Mouse (Mus musculus): ENCODE measurements at regions not wholly inside any gene's neighbourhood (a gene's known extent, or its start where the extent isn't known, plus 50 kb on each side); places are given as distances from the start of the nearest gene placed in this dataset.

- 47% methylated on average over 5 of the region's 5 CpGs for WGBS
- Histone ChIP-seq H3K4me2 (no peak overlapping the region), H3K27ac (ENCODE audit: low read depth, low read length) (no peak overlapping the region), H3K4me3 (ENCODE audit: low read depth, low read length) (no peak overlapping the region), H3K27me3 (ENCODE audit: control insufficient read depth, insufficient read depth, low read length) (no peaks in the 10 kb centered on the region), H3K9ac (ENCODE audit: low read length) (no peak overlapping the region), H3K4me1 (ENCODE audit: control insufficient read depth, insufficient read depth, low read length) (no peaks in the 10 kb centered on the region), H3K36me3 (ENCODE audit: control insufficient read depth, insufficient read depth, low read length) (no peaks in the 10 kb centered on the region), H3K9me3 (ENCODE audit: control insufficient read depth, low read length) (no peaks in the 10 kb centered on the region)
- DNase-seq (ENCODE audit: low spot score, missing footprints) (no peak), ATAC-seq (ENCODE audit: low FRiP score) (no peak)
Observed at GRCm38 (mm10) chr10:23580230-23580629, 206.8 kb downstream of the Rps12 start.

- 86% methylated on average over 4 of the region's 4 CpGs for WGBS
- H3K36me3 ChIP-seq (ENCODE audit: control insufficient read depth, insufficient read depth, low read length), result no peaks in the 10 kb centered on the region
- no peaks in the 10 kb centered on the region for H3K4me1 ChIP-seq (ENCODE audit: control insufficient read depth, insufficient read depth, low read length)
- H3K9ac ChIP-seq (ENCODE audit: low read length), result no peak overlapping the region
- ATAC-seq (ENCODE audit: low FRiP score), result no peak
- no peak overlapping the region for H3K4me3 ChIP-seq (ENCODE audit: low read depth, low read length)
- H3K27me3 ChIP-seq (ENCODE audit: control insufficient read depth, insufficient read depth, low read length), result no peaks in the 10 kb centered on the region
- no peak overlapping the region for H3K27ac ChIP-seq (ENCODE audit: low read depth, low read length)
- no peak for DNase-seq (ENCODE audit: low spot score, missing footprints)
- H3K9me3 ChIP-seq (ENCODE audit: control insufficient read depth, low read length), result no peaks in the 10 kb centered on the region
- H3K4me2 ChIP-seq, result no peak overlapping the region
Observed at GRCm38 (mm10) chr10:23571013-23571412, 216.1 kb downstream of the Rps12 start.

GRCm38 (mm10) chr10:23569386-23569785 is 217.7 kb downstream of the Rps12 start:
- H3K27ac ChIP-seq (ENCODE audit: low read depth, low read length), result no peak overlapping the region
- H3K27me3 ChIP-seq (ENCODE audit: control insufficient read depth, insufficient read depth, low read length), result no peaks in the 10 kb centered on the region
- no peak for ATAC-seq (ENCODE audit: low FRiP score)
- H3K36me3 ChIP-seq (ENCODE audit: control insufficient read depth, insufficient read depth, low read length), result no peaks in the 10 kb centered on the region
- H3K9me3 ChIP-seq (ENCODE audit: control insufficient read depth, low read length), result no peaks in the 10 kb centered on the region
- H3K4me1 ChIP-seq (ENCODE audit: control insufficient read depth, insufficient read depth, low read length), result no peaks in the 10 kb centered on the region
- H3K4me2 ChIP-seq, result no peak overlapping the region
- no peak overlapping the region for H3K9ac ChIP-seq (ENCODE audit: low read length)
- H3K4me3 ChIP-seq (ENCODE audit: low read depth, low read length), result no peak overlapping the region
- DNase-seq (ENCODE audit: low spot score, missing footprints), result no peak

- H3K4me3 ChIP-seq (ENCODE audit: low read depth, low read length), result no peak overlapping the region
- DNase-seq (ENCODE audit: low spot score, missing footprints), result no peak
- H3K9me3 ChIP-seq (ENCODE audit: control insufficient read depth, low read length), result no peaks in the 10 kb centered on the region
- H3K36me3 ChIP-seq (ENCODE audit: control insufficient read depth, insufficient read depth, low read length), result no peaks in the 10 kb centered on the region
- no peak overlapping the region for H3K9ac ChIP-seq (ENCODE audit: low read length)
- no peaks in the 10 kb centered on the region for H3K4me1 ChIP-seq (ENCODE audit: control insufficient read depth, insufficient read depth, low read length)
- H3K27me3 ChIP-seq (ENCODE audit: control insufficient read depth, insufficient read depth, low read length), result no peaks in the 10 kb centered on the region
- 92% methylated on average over 5 of the region's 5 CpGs for WGBS
- H3K27ac ChIP-seq (ENCODE audit: low read depth, low read length), result no peak overlapping the region
- ATAC-seq (ENCODE audit: low FRiP score), result no peak
- no peak overlapping the region for H3K4me2 ChIP-seq
Observed at GRCm38 (mm10) chr10:23562273-23562885, 211.8 kb upstream of the Eya4 start.

- no peak overlapping the region for H3K4me2 ChIP-seq
- no peak for DNase-seq (ENCODE audit: low spot score, missing footprints)
Observed at GRCm38 (mm10) chr10:23559980-23560658, 209.5 kb upstream of the Eya4 start.

GRCm38 (mm10) chr10:23557828-23558227 is 207.2 kb upstream of the Eya4 start:
- 91% methylated on average over 3 of the region's 3 CpGs for WGBS
- ATAC-seq (ENCODE audit: low FRiP score) (no peak), DNase-seq (ENCODE audit: low spot score, missing footprints) (no peak)
- H3K4me1 ChIP-seq (ENCODE audit: control insufficient read depth, insufficient read depth, low read length), result no peaks in the 10 kb centered on the region
- H3K9ac ChIP-seq (ENCODE audit: low read length), result no peak overlapping the region
- H3K9me3 ChIP-seq (ENCODE audit: control insufficient read depth, low read length), result no peaks in the 10 kb centered on the region
- H3K4me2 ChIP-seq, result no peak overlapping the region
- no peaks in the 10 kb centered on the region for H3K27me3 ChIP-seq (ENCODE audit: control insufficient read depth, insufficient read depth, low read length)
- H3K4me3 ChIP-seq (ENCODE audit: low read depth, low read length), result no peak overlapping the region
- no peak overlapping the region for H3K27ac ChIP-seq (ENCODE audit: low read depth, low read length)
- no peaks in the 10 kb centered on the region for H3K36me3 ChIP-seq (ENCODE audit: control insufficient read depth, insufficient read depth, low read length)

More at GRCm38 (mm10) chr10:23559980-23560658, 209.5 kb upstream of the Eya4 start:
- H3K9me3 ChIP-seq (ENCODE audit: control insufficient read depth, low read length), result no peaks in the 10 kb centered on the region
- no peak overlapping the region for H3K4me3 ChIP-seq (ENCODE audit: low read depth, low read length)
- no peak for ATAC-seq (ENCODE audit: low FRiP score)
- no peaks in the 10 kb centered on the region for H3K4me1 ChIP-seq (ENCODE audit: control insufficient read depth, insufficient read depth, low read length)
- no peak overlapping the region for H3K9ac ChIP-seq (ENCODE audit: low read length)
- H3K27ac ChIP-seq (ENCODE audit: low read depth, low read length), result no peak overlapping the region
- no peaks in the 10 kb centered on the region for H3K36me3 ChIP-seq (ENCODE audit: control insufficient read depth, insufficient read depth, low read length)
- no peaks in the 10 kb centered on the region for H3K27me3 ChIP-seq (ENCODE audit: control insufficient read depth, insufficient read depth, low read length)

- Histone ChIP-seq H3K27me3 (ENCODE audit: control insufficient read depth, insufficient read depth, low read length) (no peaks in the 10 kb centered on the region), H3K9me3 (ENCODE audit: control insufficient read depth, low read length) (no peaks in the 10 kb centered on the region), H3K36me3 (ENCODE audit: control insufficient read depth, insufficient read depth, low read length) (no peaks in the 10 kb centered on the region), H3K4me2 (no peak overlapping the region), H3K4me1 (ENCODE audit: control insufficient read depth, insufficient read depth, low read length) (0 out of 2 replicates have a peak, but pooled peaks cover 2% of the 10 kb centered on the region), H3K4me3 (ENCODE audit: low read depth, low read length) (no peak overlapping the region), H3K27ac (ENCODE audit: low read depth, low read length) (no peak overlapping the region), H3K9ac (ENCODE audit: low read length) (no peak overlapping the region)
- ATAC-seq (ENCODE audit: low FRiP score) (no peak), DNase-seq (ENCODE audit: low spot score, missing footprints) (no peak)
- WGBS, result 21% methylated on average over 3 of the region's 3 CpGs
Observed at GRCm38 (mm10) chr10:23549207-23549606, 198.6 kb upstream of the Eya4 start.

GRCm38 (mm10) chr10:23548322-23548721 is 197.7 kb upstream of the Eya4 start:
- H3K4me1 ChIP-seq (ENCODE audit: control insufficient read depth, insufficient read depth, low read length), result 0 out of 2 replicates have a peak, but pooled peaks cover 2% of the 10 kb centered on the region
- DNase-seq (ENCODE audit: low spot score, missing footprints), result no peak

GRCm38 (mm10) chr10:23542712-23543111 is 192.1 kb upstream of the Eya4 start:
- Histone ChIP-seq H3K27ac (ENCODE audit: low read depth, low read length) (no peak overlapping the region), H3K9ac (ENCODE audit: low read length) (no peak overlapping the region), H3K27me3 (ENCODE audit: control insufficient read depth, insufficient read depth, low read length) (no peaks in the 10 kb centered on the region), H3K4me3 (ENCODE audit: low read depth, low read length) (no peak overlapping the region), H3K4me2 (no peak overlapping the region), H3K36me3 (ENCODE audit: control insufficient read depth, insufficient read depth, low read length) (no peaks in the 10 kb centered on the region), H3K4me1 (ENCODE audit: control insufficient read depth, insufficient read depth, low read length) (no peaks in the 10 kb centered on the region), H3K9me3 (ENCODE audit: control insufficient read depth, low read length) (no peaks in the 10 kb centered on the region)
- DNase-seq (ENCODE audit: low spot score, missing footprints) (no peak), ATAC-seq (ENCODE audit: low FRiP score) (no peak)
- 85% methylated on average over 11 of the region's 11 CpGs for WGBS

More at GRCm38 (mm10) chr10:23548322-23548721, 197.7 kb upstream of the Eya4 start:
- ATAC-seq (ENCODE audit: low FRiP score), result no peak
- Histone ChIP-seq H3K27me3 (ENCODE audit: control insufficient read depth, insufficient read depth, low read length) (no peaks in the 10 kb centered on the region), H3K4me2 (no peak overlapping the region), H3K36me3 (ENCODE audit: control insufficient read depth, insufficient read depth, low read length) (no peaks in the 10 kb centered on the region), H3K9me3 (ENCODE audit: control insufficient read depth, low read length) (no peaks in the 10 kb centered on the region), H3K4me3 (ENCODE audit: low read depth, low read length) (no peak overlapping the region), H3K27ac (ENCODE audit: low read depth, low read length) (no peak overlapping the region), H3K9ac (ENCODE audit: low read length) (no peak overlapping the region)
- WGBS, result 85% methylated on average over 6 of the region's 6 CpGs
